Mouse (Mus musculus): ENCODE data around the gene Eno3. TPM values are rescaled to one million over a fixed set of nuclear protein-coding genes. Genes with fewer than 3 reads are reported as not detected.

Gene Eno3
- polyA plus RNA-seq, 1 experiment from 2014 or later: 8.3 TPM

DNA sequence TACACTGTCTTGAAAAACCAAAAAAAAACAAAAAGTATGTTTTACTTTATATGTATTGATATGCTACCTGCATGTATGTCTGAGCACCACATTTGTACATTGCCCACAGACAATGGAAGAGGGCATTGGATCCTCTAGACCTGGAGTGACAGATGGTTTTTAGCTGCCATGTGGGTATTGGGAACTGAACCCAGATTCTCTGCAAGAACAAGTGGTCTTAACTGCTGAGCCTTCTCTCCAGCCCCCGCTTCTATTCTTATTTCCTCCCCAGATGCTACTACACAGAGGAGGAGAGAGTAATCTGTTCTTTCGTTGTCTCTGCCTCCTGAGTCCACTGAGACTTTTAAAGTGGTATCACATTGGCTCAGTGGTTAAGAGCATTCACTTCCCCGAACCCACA is 36.5 kb downstream of the Eno3 start:
- Histone ChIP-seq H3K4me1 (ENCODE audit: control insufficient read depth, insufficient read depth, low read length) (peaks cover 5% of the 10 kb centered on the region), H3K36me3 (ENCODE audit: control insufficient read depth, insufficient read depth, low read length) (no peaks in the 10 kb centered on the region), H3K27me3 (ENCODE audit: control insufficient read depth, insufficient read depth, low read length) (no peaks in the 10 kb centered on the region), H3K4me2 (ENCODE audit: low read depth, low read length) (no peak overlapping the region), H3K9me3 (ENCODE audit: control insufficient read depth, low read length) (no peaks in the 10 kb centered on the region), H3K9ac (replicated peaks; ENCODE audit: low read depth, low read length) (no peak overlapping the region), H3K4me3 (ENCODE audit: low read depth, low read length) (no peak overlapping the region), H3K27ac (ENCODE audit: low read depth, low read length) (no peak overlapping the region)
- 60% methylated on average over 3 of the region's 3 CpGs for WGBS
- no peak for ATAC-seq (ENCODE audit: low read depth)

DNA sequence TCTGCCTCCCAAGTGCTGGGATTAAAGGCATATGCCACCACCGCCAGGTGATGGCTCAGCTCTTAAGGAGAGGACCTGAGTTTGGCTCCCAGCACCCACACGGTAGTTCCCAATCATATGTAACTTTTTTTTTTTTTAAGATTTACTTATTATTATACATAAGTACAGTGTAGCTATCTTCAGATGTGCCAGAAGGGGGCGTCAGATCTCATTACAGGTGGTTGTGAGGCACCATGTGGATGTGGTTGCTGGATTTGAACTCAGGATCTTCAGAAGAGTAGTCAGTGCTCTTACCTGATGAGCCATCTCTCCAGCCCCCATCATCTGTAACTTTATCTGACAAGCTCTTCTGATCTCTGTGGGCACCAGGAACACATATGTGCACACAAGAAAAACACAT is 40.4 kb downstream of the Eno3 start:
- ATAC-seq (ENCODE audit: low read depth): no peak
- Histone ChIP-seq H3K9ac (replicated peaks; ENCODE audit: low read depth, low read length) (no peak overlapping the region), H3K9me3 (ENCODE audit: control insufficient read depth, low read length) (no peaks in the 10 kb centered on the region), H3K4me3 (ENCODE audit: low read depth, low read length) (no peak overlapping the region), H3K4me1 (ENCODE audit: control insufficient read depth, insufficient read depth, low read length) (peaks cover 10% of the 10 kb centered on the region), H3K27ac (ENCODE audit: low read depth, low read length) (no peak overlapping the region), H3K4me2 (ENCODE audit: low read depth, low read length) (no peak overlapping the region), H3K27me3 (ENCODE audit: control insufficient read depth, insufficient read depth, low read length) (0 out of 2 replicates have a peak, but pooled peaks cover 2% of the 10 kb centered on the region), H3K36me3 (ENCODE audit: control insufficient read depth, insufficient read depth, low read length) (no peaks in the 10 kb centered on the region)
- 74% methylated on average over 3 of the region's 3 CpGs for WGBS

DNA sequence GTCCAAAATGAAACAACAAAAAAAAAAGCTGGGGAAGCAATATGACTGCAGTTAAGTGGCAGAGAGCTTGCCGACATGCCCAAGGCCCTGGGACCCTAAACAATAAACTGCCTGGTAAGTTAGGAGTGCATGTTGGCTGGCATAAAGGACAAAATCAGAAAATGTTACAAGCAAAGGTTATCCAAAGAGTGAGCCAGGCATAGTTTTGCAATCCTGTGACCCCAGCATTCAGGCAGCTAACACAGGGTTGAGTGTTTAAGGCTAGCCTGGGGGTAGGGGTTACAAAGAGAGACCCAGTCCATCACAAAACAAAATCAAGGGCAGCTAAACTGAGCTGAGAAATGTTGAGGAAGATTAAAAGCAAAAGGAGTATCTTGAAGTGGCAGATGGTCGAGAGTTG is 42.0 kb downstream of the Eno3 start:
- Histone ChIP-seq H3K27ac (ENCODE audit: low read depth, low read length) (no peak overlapping the region), H3K27me3 (ENCODE audit: control insufficient read depth, insufficient read depth, low read length) (0 out of 2 replicates have a peak, but pooled peaks cover 2% of the 10 kb centered on the region), H3K4me1 (ENCODE audit: control insufficient read depth, insufficient read depth, low read length) (peaks cover 10% of the 10 kb centered on the region), H3K4me3 (ENCODE audit: low read depth, low read length) (no peak overlapping the region), H3K36me3 (ENCODE audit: control insufficient read depth, insufficient read depth, low read length) (no peaks in the 10 kb centered on the region), H3K9ac (replicated peaks; ENCODE audit: low read depth, low read length) (no peak overlapping the region), H3K9me3 (ENCODE audit: control insufficient read depth, low read length) (no peaks in the 10 kb centered on the region), H3K4me2 (ENCODE audit: low read depth, low read length) (no peak overlapping the region)
- ATAC-seq (ENCODE audit: low read depth): no peak
- 74% methylated on average over 2 of the region's 2 CpGs for WGBS

DNA sequence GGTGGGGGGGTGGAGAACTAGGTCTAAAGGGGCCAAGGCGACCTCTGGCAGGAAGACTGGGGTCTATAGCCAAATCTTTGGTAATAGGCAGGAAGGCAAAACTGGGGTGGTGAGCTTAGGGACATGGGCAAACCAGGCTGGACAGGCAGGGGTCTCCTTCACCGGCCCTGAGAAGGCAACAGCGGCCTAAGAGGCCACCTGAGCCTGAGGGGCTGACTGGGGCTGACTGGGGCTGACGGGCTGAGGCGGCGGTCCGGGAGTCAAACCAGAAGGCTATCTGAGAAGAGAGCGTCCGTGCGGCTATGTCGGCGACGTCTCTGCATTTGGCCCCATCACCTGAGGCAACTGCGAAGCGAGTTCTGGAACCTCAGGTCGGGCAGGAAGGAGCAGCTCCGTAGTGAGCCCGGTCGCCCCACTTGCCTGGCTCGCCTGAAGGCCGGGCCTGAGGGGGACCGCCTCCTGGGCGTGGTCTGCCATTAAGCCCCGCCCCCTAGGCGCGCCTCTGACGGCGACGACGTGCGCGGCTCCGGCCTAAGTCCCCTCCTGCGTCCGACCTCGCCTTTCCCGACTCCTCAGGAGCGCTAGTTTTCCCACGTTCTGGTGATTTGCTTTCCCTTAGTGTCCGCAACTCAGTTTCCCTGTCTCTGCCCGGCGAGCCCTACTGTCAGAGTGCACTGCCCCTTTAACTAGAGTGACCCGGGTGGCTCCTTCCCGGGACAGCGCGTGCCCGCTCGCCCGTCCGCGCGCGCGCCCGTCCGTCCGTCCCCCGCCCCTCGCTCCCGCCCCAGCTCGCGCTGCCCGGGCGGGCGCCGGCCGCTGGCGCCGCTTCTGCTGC is 42.9 kb downstream of the Eno3 start, which contains the start of the genes Inca1 and Kif1c:
Inca1 (minus strand) TSS at position 434 of the 835 bp plus-strand sequence.
Kif1c (plus strand) TSS at position 827 of the 835 bp plus-strand sequence.
- peak within 1 kb of the TSS; percentile 72 for H3K9ac ChIP-seq (replicated peaks; ENCODE audit: low read depth, low read length)
- peak within 1 kb of the TSS; percentile 69 for H3K4me2 ChIP-seq (ENCODE audit: low read depth, low read length)
- H3K27ac ChIP-seq (ENCODE audit: low read depth, low read length): peak within 1 kb of the TSS; percentile 86
- ATAC-seq (ENCODE audit: low read depth): peak; percentile 96
- H3K4me1 ChIP-seq (ENCODE audit: control insufficient read depth, insufficient read depth, low read length): peaks cover 10% of the 10 kb centered on the region
- peaks cover 6% of the 10 kb centered on the region; the same call in 1 of the 2 replicates for H3K36me3 ChIP-seq (ENCODE audit: control insufficient read depth, insufficient read depth, low read length)
- H3K4me3 ChIP-seq (ENCODE audit: low read depth, low read length): peak within 1 kb of the TSS; percentile 94
- WGBS: 1% methylated on average over 64 of the region's 69 CpGs
- H3K27me3 ChIP-seq (ENCODE audit: control insufficient read depth, insufficient read depth, low read length): 0 out of 2 replicates have a peak, but pooled peaks cover 2% of the 10 kb centered on the region
- H3K9me3 ChIP-seq (ENCODE audit: control insufficient read depth, low read length): no peaks in the 10 kb centered on the region

DNA sequence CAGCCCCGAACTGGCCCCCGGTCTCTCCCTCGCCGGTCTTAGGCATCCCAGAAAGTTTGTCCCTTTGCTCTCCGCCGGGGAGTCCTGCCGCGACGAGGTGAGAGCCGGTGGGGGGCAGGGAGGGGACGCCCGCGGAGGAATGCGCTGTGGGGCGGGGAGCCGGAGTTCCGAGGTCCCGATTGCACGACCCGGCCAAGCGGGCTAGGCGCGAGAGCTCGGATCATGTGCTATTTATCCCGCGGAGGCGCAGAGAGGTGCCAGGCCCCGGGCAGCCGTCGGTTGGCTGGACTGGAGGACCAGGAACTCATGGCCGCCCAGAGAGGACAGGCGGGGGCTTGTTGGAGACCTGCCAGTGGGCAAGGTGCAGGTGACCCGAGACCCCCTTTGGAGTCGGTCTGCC is 43.6 kb downstream of the Eno3 start:
- WGBS: under 1% methylated on average over 33 of the region's 34 CpGs
- Histone ChIP-seq H3K36me3 (ENCODE audit: control insufficient read depth, insufficient read depth, low read length) (peaks cover 13% of the 10 kb centered on the region; the same call in 1 of the 2 replicates), H3K4me2 (ENCODE audit: low read depth, low read length) (peak overlapping the region; percentile 69), H3K9ac (replicated peaks; ENCODE audit: low read depth, low read length) (peak overlapping the region; percentile 72), H3K4me3 (ENCODE audit: low read depth, low read length) (peak overlapping the region; percentile 94), H3K27ac (ENCODE audit: low read depth, low read length) (peak overlapping the region; percentile 86; the same call in 1 of the 2 replicates), H3K4me1 (ENCODE audit: control insufficient read depth, insufficient read depth, low read length) (peaks cover 10% of the 10 kb centered on the region), H3K27me3 (ENCODE audit: control insufficient read depth, insufficient read depth, low read length) (0 out of 2 replicates have a peak, but pooled peaks cover 2% of the 10 kb centered on the region), H3K9me3 (ENCODE audit: control insufficient read depth, low read length) (no peaks in the 10 kb centered on the region)
- ATAC-seq (ENCODE audit: low read depth): peak; percentile 52

DNA sequence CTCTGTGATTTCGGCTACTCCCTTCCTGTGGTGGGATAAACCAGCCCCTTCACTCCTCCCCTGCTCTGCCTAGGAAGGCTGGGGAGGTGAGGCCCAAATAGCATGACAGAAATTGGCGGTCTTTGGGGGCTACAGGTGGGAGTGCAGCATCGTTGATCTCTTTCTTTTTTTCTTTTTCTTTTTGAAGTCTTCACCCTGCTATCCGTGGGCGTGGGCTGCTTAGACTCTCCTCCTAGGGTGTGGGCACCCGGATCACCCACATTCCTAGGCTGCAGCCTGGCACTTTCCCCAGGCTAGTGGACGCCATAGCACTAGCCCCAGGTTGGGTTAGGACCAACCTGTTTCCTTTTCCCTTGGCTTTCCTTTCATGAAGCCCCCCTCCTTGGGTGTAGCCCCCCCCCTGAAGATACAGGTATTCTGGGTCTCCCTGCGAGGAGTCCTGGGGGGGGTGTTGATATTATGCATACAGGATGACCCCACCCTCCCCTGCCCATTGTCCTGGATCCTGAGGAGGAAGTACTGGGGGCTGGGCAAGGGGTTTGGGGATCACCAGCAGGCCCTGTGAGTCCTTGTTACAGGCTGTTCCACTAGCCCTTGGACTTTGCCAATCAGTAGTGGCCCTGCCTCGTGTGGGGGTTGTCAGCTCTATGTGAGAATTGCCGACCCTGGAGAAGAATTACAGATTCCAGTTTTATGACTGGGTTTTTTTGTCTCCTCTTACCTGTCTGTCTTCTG is 44.4 kb downstream of the Eno3 start:
- Histone ChIP-seq H3K36me3 (ENCODE audit: control insufficient read depth, insufficient read depth, low read length) (peaks cover 20% of the 10 kb centered on the region), H3K4me1 (ENCODE audit: control insufficient read depth, insufficient read depth, low read length) (peaks cover 10% of the 10 kb centered on the region), H3K9ac (replicated peaks; ENCODE audit: low read depth, low read length) (peak overlapping the region; percentile 72), H3K4me3 (ENCODE audit: low read depth, low read length) (peak overlapping the region; percentile 94), H3K4me2 (ENCODE audit: low read depth, low read length) (peak overlapping the region; percentile 69), H3K9me3 (ENCODE audit: control insufficient read depth, low read length) (no peaks in the 10 kb centered on the region), H3K27ac (ENCODE audit: low read depth, low read length) (no peak overlapping the region), H3K27me3 (ENCODE audit: control insufficient read depth, insufficient read depth, low read length) (0 out of 2 replicates have a peak, but pooled peaks cover 2% of the 10 kb centered on the region)
- 8% methylated on average over 10 of the region's 10 CpGs for WGBS
- ATAC-seq (ENCODE audit: low read depth): no peak

DNA sequence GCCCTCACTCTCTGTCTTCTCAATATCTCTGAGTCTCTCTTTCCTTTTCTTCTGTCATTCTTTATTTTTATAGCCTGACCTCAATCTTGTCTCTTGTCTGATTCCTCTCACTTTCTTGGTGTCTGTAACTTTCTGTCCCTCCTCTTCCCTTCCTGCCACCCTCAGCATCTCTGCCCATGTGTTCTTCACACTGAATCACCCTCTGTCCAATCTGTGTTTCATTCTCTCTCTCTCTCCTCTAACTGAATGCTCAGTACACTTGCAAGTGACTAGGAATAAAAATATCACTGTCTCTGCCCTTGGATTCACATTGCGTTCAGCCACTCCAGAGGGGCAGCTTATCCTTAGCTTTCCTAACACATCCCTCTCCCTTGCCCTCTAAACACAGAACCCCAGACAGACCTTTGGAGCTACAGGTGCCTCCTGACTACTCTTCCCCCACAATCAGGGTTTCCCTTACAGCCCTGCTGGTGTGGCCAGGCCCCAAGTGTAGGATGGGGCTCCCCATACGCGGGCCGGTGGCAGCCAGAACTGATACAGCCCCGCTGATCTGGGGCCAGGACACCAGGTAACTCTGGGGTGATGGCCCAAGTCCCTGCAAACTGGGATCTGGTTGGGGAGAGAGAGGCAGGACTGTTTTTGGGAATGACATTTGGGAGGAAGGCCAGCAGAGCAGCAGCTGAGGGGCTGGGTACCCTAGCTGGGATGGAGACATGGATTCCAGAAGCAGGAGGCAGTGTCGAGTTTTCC is 45.2 kb downstream of the Eno3 start:
- ATAC-seq (ENCODE audit: low read depth): no peak

DNA sequence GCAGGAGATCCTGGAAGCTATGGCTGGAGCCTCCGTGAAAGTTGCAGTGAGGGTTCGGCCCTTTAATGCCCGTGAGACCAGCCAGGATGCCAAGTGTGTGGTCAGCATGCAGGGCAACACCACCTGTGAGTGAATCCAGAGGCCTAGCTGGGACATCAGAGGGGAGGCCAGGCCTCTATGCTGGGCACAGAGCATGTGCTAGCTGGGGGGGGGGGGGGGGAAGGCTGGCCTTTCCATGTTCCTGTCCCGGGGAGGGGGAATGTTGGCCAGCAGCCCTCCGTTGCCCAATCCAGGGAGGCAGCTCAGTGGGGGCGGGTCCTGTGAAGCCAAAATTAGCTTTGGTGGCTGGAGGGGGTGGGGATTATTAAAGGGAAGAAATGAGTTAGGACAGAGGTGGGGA is 45.8 kb downstream of the Eno3 start:
- Histone ChIP-seq H3K27me3 (ENCODE audit: control insufficient read depth, insufficient read depth, low read length) (0 out of 2 replicates have a peak, but pooled peaks cover 2% of the 10 kb centered on the region), H3K9ac (replicated peaks; ENCODE audit: low read depth, low read length) (0 out of 2 replicates have a peak overlapping the region, but pooled peaks have one; percentile 7), H3K27ac (ENCODE audit: low read depth, low read length) (no peak overlapping the region), H3K36me3 (ENCODE audit: control insufficient read depth, insufficient read depth, low read length) (peaks cover 28% of the 10 kb centered on the region), H3K4me3 (ENCODE audit: low read depth, low read length) (no peak overlapping the region), H3K4me2 (ENCODE audit: low read depth, low read length) (no peak overlapping the region), H3K9me3 (ENCODE audit: control insufficient read depth, low read length) (no peaks in the 10 kb centered on the region), H3K4me1 (ENCODE audit: control insufficient read depth, insufficient read depth, low read length) (peaks cover 10% of the 10 kb centered on the region)
- no peak for ATAC-seq (ENCODE audit: low read depth)
- WGBS: 89% methylated on average over 6 of the region's 6 CpGs

More for the DNA sequence above, 45.2 kb downstream of the Eno3 start:
- Histone ChIP-seq H3K4me3 (ENCODE audit: low read depth, low read length) (no peak overlapping the region; the same call in 1 of the 2 replicates), H3K4me1 (ENCODE audit: control insufficient read depth, insufficient read depth, low read length) (peaks cover 10% of the 10 kb centered on the region), H3K27ac (ENCODE audit: low read depth, low read length) (no peak overlapping the region), H3K4me2 (ENCODE audit: low read depth, low read length) (peak overlapping the region; percentile 69; the same call in 1 of the 2 replicates), H3K36me3 (ENCODE audit: control insufficient read depth, insufficient read depth, low read length) (peaks cover 28% of the 10 kb centered on the region), H3K27me3 (ENCODE audit: control insufficient read depth, insufficient read depth, low read length) (0 out of 2 replicates have a peak, but pooled peaks cover 2% of the 10 kb centered on the region), H3K9me3 (ENCODE audit: control insufficient read depth, low read length) (no peaks in the 10 kb centered on the region), H3K9ac (replicated peaks; ENCODE audit: low read depth, low read length) (no peak overlapping the region)
- 87% methylated on average over 6 of the region's 6 CpGs for WGBS
